Mouse (Mus musculus) skeletal muscle tissue, postnatal 0 days (tissue): ENCODE results near the gene Gpat3. TPM values are rescaled to one million over a fixed set of nuclear protein-coding genes. Genes with fewer than 3 reads are reported as not detected.

ENCODE experiments used
- polyA plus RNA-seq: library from polyadenylated mRNA; unstranded; fragments of >200 nt; fragmentation: Nextera tagmentation; extraction: Ambion mirVana; gene quantifications from 2 replicates; pipeline ENCODE4 v1.2.1, GENCODE M21; 2015

Gpat3 gene
- polyA plus RNA-seq = 10.3 and 46.1 TPM in 2 replicates

DNA sequence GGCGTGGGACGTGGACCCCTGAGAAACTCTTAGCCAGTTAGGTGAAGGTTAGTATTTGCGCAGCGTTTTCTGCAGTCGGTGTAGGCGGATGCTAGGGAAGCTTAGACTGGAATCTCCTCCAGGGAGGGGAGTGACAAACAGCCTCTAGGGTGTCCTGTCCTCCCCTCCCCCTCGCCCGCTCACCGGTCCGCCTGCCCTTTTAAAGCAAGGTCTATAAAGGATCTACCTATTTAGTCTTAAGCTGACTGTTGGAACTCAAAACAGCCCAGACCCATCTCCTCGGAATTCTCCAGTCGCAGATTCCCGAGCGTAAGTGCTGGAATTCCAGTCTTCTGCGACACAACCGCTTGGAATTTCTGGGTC is at the start of gene Gpat3:
Gpat3 (plus strand) TSS at position 229 of the 363 bp plus-strand sequence.

DNA sequence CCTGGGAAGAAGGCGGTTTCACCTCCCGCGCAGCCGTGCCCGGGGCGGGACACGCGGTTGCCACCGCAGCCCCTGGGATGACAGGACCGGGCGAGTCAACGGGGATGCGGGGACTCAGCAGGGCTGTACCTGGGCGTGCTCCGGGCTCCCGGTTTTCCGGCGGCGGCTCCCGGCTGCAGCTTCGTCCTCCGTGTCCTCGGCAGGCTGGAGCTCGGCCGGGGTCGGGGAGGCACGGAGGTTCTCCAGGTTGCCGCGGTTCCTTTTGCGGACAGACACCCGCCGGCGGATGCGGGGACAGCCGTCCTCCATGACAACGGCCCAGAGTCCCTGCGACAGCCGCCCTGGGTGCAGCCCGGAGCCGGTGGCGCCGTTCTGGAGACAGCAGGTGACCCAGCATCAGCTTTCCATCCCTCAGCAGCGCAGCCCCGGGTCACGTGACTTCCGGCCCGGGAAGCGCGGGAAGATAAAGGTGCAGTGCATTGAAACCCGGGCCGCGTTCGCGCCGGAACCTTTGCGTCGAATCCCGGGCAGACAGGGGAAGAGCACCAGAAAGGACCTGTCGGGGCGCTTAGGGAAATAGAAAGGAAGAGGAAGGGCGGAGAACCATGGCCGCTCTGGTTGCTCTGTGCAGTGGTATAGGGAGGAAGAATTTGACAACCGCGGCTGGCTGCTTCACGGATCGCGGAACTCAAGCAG is 47.2 kb upstream of the Gpat3 start, which contains the start of the genes Helq and Mrps18c:
Helq (minus strand) TSS at position 434 of the 696 bp plus-strand sequence.
Mrps18c (plus strand) TSS at position 463 of the 696 bp plus-strand sequence.

GRCm38 (mm10) chr5:100820483-100821184 is 24.9 kb upstream of the Gpat3 start, which contains the start of gene Abraxas1:
TSS of gene Abraxas1 (minus strand) at chr5:100820965.

Other genes starting within 250 kb of the Gpat3 start
- gene Coq2, start 170.6 kb upstream of the Gpat3 start, polyA plus RNA-seq = 37.3 and 37.7 TPM in 2 replicates
- 1.6 and 2.2 TPM in 2 replicates for gene Hpse, start 126.0 kb upstream of the Gpat3 start, polyA plus RNA-seq
- gene Helq, start 47.1 kb upstream of the Gpat3 start, polyA plus RNA-seq = 4.4 and 5.0 TPM in 2 replicates
- gene Mrps18c, start 47.1 kb upstream of the Gpat3 start, polyA plus RNA-seq = 133 and 143 TPM in 2 replicates
- gene Abraxas1, start 24.7 kb upstream of the Gpat3 start, polyA plus RNA-seq = 14.7 and 16.3 TPM in 2 replicates